Mouse (Mus musculus) spleen, adult 2 months (tissue): ENCODE measurements around the gene Polr2c.

Experiments used
- CTCF ChIP-seq: fragments of 200-500 bp; IDR thresholded peaks from 2 replicates; pipeline ENCODE4 v1.5.1; 2011; ENCODE audit warnings: mild to moderate bottlenecking, inconsistent platforms; ENCODE audit not compliant: insufficient read depth, insufficient read length, insufficient replicate concordance; ENCODE audit errors: extremely low read depth
- POLR2A ChIP-seq: fragments of 200-500 bp; IDR thresholded peaks from 2 replicates; pipeline ENCODE4 v1.6.1; 2011; ENCODE audit warnings: low read depth, low read length, inconsistent platforms

- no peak for TF ChIP-seq POLR2A
- no peak for TF ChIP-seq CTCF
Observed at GRCm38 (mm10) chr8:94862487-94863220, 5.4 kb downstream of the Polr2c start.
